Mouse (Mus musculus) heart, postnatal 0 days (tissue): Measurements from ENCODE around the gene Tgfbr3.

Experiments
- CTCF ChIP-seq: IDR thresholded peaks from 2 replicates; pipeline ENCODE4 v1.5.1; 2016; ENCODE audit warnings: antibody characterized with exemption, control low read depth, low read depth
- EP300 ChIP-seq: IDR thresholded peaks from 2 replicates; pipeline ENCODE4 v1.6.1; 2016; ENCODE audit warnings: antibody characterized with exemption, low read depth

DNA sequence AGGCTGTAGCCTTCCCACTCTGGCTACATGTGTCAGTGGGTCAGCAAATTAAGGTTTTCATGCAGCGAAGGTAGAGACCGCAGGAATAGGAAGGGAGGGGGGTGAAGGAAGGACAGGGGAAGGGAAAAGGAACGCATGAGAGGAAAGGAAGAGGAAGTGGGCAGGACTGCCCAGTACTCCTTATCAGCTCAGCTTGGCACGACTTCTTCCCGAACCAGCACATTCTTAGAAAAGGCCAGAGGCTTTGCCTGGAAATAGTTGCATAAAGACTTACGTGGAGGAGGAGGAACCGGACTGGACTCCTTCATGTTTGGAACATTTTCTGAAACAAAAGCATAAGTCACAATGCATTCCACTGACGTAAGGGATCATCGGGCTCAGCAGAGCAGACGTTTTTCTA lies 168.3 kb downstream of the Tgfbr3 start:
- TF ChIP-seq CTCF (no peak), EP300 (no peak)
